Mouse (Mus musculus) stomach, postnatal 0 days (tissue): ENCODE results near the gene Acot6. TPM values are rescaled to one million over a fixed set of nuclear protein-coding genes. Genes with fewer than 3 reads are reported as not detected.

Experiments used
- ATAC-seq: fragments of 200-750 bp; cut with Nextera tagmentation; 2 replicates; pipeline ENCODE4 v1.8.0; 2017; ENCODE audit not compliant: low FRiP score, low TSS enrichment
- DNase-seq: peaks from one replicate; pipeline ENCODE4 v3.0.0-alpha.2; 2016; ENCODE audit warnings: low spot score
- H3K27ac ChIP-seq: fragments of 300-500 bp; sonication (generic); replicated peaks from 2 replicates; pipeline ENCODE4 v1.5.1; 2014; ENCODE audit warnings: mild to moderate bottlenecking, control low read depth
- H3K27me3 ChIP-seq: fragments of 300-500 bp; sonication (generic); 2 replicates; pipeline ENCODE4 v1.6.1; 2014; ENCODE audit warnings: low read length; ENCODE audit not compliant: control insufficient read depth, insufficient read depth
- H3K36me3 ChIP-seq: fragments of 300-500 bp; sonication (generic); 2 replicates; pipeline ENCODE4 v1.6.1; 2014; ENCODE audit warnings: low read length, mixed read lengths; ENCODE audit not compliant: control insufficient read depth, insufficient read depth
- H3K4me1 ChIP-seq: fragments of 300-500 bp; sonication (generic); replicated peaks from 2 replicates; pipeline ENCODE4 v1.6.1; 2014; ENCODE audit warnings: antibody characterized with exemption; ENCODE audit not compliant: control insufficient read depth, insufficient read depth
- H3K4me2 ChIP-seq: fragments of 300-500 bp; sonication (generic); replicated peaks from 2 replicates; pipeline ENCODE4 v1.6.1; 2014; ENCODE audit warnings: low read depth, mild to moderate bottlenecking, control low read depth, moderate library complexity
- H3K4me3 ChIP-seq: fragments of 300-500 bp; sonication (generic); 2 replicates; pipeline ENCODE4 v1.5.1; 2014; ENCODE audit warnings: low read depth, low read length, control low read depth
- H3K9ac ChIP-seq: fragments of 300-500 bp; sonication (generic); 2 replicates; pipeline ENCODE4 v1.6.1; 2014; ENCODE audit warnings: mild to moderate bottlenecking, low read length, control low read depth, mixed read lengths
- H3K9me3 ChIP-seq: fragments of 300-500 bp; sonication (generic); 2 replicates; pipeline ENCODE4 v1.6.1; 2016; ENCODE audit warnings: low read length; ENCODE audit not compliant: control insufficient read depth
- CTCF ChIP-seq: IDR thresholded peaks from 2 replicates; pipeline ENCODE4 v1.5.1; 2016; ENCODE audit warnings: antibody characterized with exemption, low read depth, mild to moderate bottlenecking, moderate library complexity
- EP300 ChIP-seq: optimal IDR thresholded peaks from 2 replicates; pipeline ENCODE3; 2016; ENCODE audit warnings: antibody characterized with exemption
- WGBS: fragments of 180-500 bp; shearing (Covaris S2); extraction: QIAGEN DNeasy Blood & Tissue Kit; methylation state at CpG from one replicate; pipeline ENCODE4 v1.1.7; 2014; 5-methylcytosine and 5-hydroxymethylcytosine counted together
- polyA plus RNA-seq: library from polyadenylated mRNA; unstranded; fragments of >200 nt; fragmentation: Nextera tagmentation; extraction: Ambion mirVana; gene quantifications from 2 replicates; pipeline ENCODE4 v1.2.1, GENCODE M21; 2015

Acot6 gene
- polyA plus RNA-seq, 1 experiment from 2014 or later = 1.3 TPM

DNA sequence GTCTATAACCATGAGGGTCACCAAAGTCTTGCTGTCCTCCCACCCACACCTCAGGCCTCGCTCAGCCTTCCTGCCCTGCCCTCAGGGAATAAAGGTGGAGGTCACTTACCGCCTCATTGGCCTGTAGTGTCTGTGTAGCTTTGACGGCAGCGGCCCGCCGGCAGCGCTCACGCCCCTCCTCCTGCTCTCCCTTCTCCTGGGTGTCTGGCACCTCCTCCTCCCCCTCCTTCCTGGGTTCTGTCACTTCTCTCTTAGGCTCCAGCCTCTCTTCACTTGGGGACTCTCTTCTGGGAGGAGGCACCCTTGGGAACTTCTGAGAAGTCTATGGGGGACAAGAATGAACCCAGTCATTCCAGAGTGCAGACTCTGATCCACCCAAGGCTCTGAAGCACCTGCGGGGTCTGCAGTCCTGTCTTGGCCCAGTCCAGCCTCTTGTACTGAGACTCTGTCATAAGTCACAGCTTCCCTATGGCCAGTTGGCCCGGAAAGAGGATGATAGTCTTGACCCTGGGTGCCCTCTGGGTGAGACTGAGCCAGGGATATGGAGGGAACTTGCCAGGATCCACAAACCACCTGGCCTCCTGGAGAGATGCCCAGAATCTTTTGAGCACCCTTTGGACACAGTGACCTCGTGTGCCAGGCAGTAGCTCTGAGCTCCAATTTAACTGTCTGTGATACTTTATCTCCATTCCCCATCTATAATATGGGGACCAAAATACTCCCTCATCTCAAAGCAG lies 54.5 kb downstream of the Acot6 start:
- 69% methylated on average over 11 of the region's 11 CpGs for WGBS
- Histone ChIP-seq H3K4me2 (no peak overlapping the region), H3K27ac (no peak overlapping the region), H3K36me3 (peaks cover 38% of the 10 kb centered on the region), H3K4me1 (no peaks in the 10 kb centered on the region; the same call in 1 of the 2 replicates), H3K9me3 (no peaks in the 10 kb centered on the region), H3K4me3 (no peak overlapping the region), H3K27me3 (no peaks in the 10 kb centered on the region), H3K9ac (no peak overlapping the region)
- DNase-seq = no peak
- TF ChIP-seq CTCF (no peak), EP300 (no peak)
- no peak for ATAC-seq

DNA sequence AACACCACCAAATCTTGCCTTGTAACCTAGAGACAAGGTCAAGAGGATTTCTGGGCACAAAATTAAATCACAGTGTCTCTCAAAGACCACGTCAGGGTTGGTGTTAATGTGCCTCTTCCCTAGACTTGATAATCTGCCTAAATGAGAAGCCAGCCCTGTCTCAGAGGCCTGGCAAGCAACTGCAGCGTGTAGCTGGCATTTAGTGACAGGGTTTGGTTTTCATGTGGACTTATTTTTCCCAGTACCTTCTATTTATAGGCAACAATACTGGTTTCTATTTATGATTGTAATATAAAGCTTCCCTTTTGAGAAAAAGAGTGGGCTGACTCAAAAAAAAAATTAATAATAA lies 55.0 kb downstream of the Acot6 start:
- no peak overlapping the region for H3K9ac ChIP-seq
- ATAC-seq (no peak), DNase-seq (no peak)
- no peaks in the 10 kb centered on the region for H3K27me3 ChIP-seq
- peaks cover 38% of the 10 kb centered on the region for H3K36me3 ChIP-seq
- H3K4me1 ChIP-seq = no peaks in the 10 kb centered on the region; the same call in 1 of the 2 replicates
- TF ChIP-seq CTCF = no peak
- no peak for TF ChIP-seq EP300
- no peak overlapping the region for H3K4me2 ChIP-seq
- no peak overlapping the region for H3K4me3 ChIP-seq
- no peak overlapping the region for H3K27ac ChIP-seq
- H3K9me3 ChIP-seq = no peaks in the 10 kb centered on the region
- WGBS = 85% methylated on average over 2 of the region's 2 CpGs

DNA sequence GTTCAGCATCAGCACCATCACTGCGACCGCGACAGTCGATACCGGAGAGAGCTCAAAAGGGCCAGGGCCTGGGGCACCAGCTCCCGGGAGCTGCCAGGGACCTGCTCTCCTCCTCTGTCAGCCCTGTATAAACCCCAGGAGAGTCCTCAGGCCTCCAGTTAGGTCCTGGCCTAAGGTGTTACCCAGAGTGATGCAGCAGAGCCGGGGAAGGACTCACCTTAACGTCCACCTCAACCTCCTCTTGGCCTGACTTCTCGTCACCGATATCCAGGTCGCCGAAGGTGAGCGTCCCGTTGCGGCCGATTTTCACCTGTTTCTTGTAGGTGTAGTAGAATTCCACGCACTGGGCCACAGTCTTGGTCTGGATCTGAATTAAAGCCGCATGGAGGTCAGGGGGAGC lies 55.8 kb downstream of the Acot6 start:
- DNase-seq (no peak), ATAC-seq (no peak)
- Histone ChIP-seq H3K27me3 (no peaks in the 10 kb centered on the region), H3K9me3 (no peaks in the 10 kb centered on the region), H3K4me1 (no peaks in the 10 kb centered on the region; the same call in 1 of the 2 replicates), H3K9ac (no peak overlapping the region), H3K36me3 (peaks cover 38% of the 10 kb centered on the region), H3K27ac (no peak overlapping the region), H3K4me3 (no peak overlapping the region), H3K4me2 (no peak overlapping the region)
- WGBS = 96% methylated on average over 18 of the region's 18 CpGs
- TF ChIP-seq CTCF (no peak), EP300 (no peak)

DNA sequence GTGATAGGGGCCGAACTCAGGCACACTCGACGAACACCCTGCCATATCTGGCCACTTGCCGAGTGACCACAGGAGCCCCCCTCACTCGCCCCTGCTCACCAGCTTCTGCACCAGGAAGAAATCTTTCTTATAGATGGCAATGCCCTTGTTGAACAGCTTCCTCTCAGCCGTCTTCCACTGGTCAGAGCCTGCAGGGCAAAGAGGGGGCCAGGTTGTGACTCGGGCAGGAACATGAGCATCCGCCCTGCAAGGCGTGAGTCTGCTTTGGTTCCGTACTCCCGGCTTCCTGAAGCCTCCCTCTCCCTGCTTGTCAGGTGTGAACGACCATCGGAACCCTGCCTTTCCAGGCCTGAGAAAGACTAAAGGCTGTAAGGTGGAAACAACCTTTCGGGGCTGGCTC lies 57.7 kb downstream of the Acot6 start:
- no peaks in the 10 kb centered on the region for H3K4me1 ChIP-seq
- H3K9me3 ChIP-seq = no peaks in the 10 kb centered on the region
- TF ChIP-seq CTCF (no peak), EP300 (no peak)
- no peak overlapping the region for H3K9ac ChIP-seq
- peaks cover 28% of the 10 kb centered on the region for H3K36me3 ChIP-seq
- no peak overlapping the region for H3K4me3 ChIP-seq
- no peak overlapping the region for H3K4me2 ChIP-seq
- 83% methylated on average over 14 of the region's 14 CpGs for WGBS
- DNase-seq (no peak), ATAC-seq (no peak)
- H3K27ac ChIP-seq = no peak overlapping the region
- H3K27me3 ChIP-seq = no peaks in the 10 kb centered on the region

DNA sequence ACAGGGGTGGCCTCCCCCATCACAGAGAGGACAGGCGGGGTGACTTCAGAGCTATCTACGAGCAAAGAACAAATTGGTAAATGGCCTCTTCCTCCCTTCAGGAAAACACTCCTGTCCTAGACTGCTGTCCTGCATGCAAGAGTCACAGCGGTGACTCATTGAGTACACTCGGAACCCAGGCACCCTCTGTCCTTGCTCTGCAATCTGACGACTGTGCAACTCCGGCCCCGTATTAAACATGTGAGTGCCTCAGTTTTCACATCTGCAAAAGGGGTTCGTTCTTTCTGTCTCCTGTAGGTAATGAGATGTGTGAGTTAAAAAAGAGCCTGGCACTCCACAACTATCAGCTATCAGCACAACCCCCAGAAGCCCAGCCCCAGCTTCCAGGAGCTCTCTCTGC lies 60.0 kb downstream of the Acot6 start:
- H3K27ac ChIP-seq = no peak overlapping the region
- H3K4me3 ChIP-seq = no peak overlapping the region
- no peak for TF ChIP-seq CTCF
- TF ChIP-seq EP300 = no peak
- H3K9me3 ChIP-seq = no peaks in the 10 kb centered on the region
- H3K36me3 ChIP-seq = peaks cover 25% of the 10 kb centered on the region
- H3K4me2 ChIP-seq = no peak overlapping the region
- no peaks in the 10 kb centered on the region for H3K4me1 ChIP-seq
- ATAC-seq (no peak), DNase-seq (no peak)
- WGBS = 89% methylated on average over 8 of the region's 8 CpGs
- H3K27me3 ChIP-seq = no peaks in the 10 kb centered on the region
- H3K9ac ChIP-seq = no peak overlapping the region

Other genes with a start within 250 kb of the Acot6 start
- 19.9 and 22.6 TPM in 2 replicates for gene Numb, start 178.7 kb upstream of the Acot6 start, polyA plus RNA-seq
- 6.9 and 9.9 TPM in 2 replicates for gene Riox1, start 150.0 kb upstream of the Acot6 start, polyA plus RNA-seq
- gene Heatr4, start 115.8 kb upstream of the Acot6 start, polyA plus RNA-seq = 0.06 TPM in 1 of 2 replicates, not detected in the other
- 45.6 and 47.2 TPM in 2 replicates for gene Acot2, start 112.8 kb upstream of the Acot6 start, polyA plus RNA-seq
- gene Acot1, start 91.2 kb upstream of the Acot6 start, polyA plus RNA-seq = 135 and 144 TPM in 2 replicates
- gene Acot4, start 62.3 kb upstream of the Acot6 start, polyA plus RNA-seq = 1.2 and 1.3 TPM in 2 replicates
- gene Gm49366, start 61.7 kb upstream of the Acot6 start, polyA plus RNA-seq = not detected in 2 replicates
- 0.30 and 0.53 TPM in 2 replicates for gene Acot3, start 48.5 kb upstream of the Acot6 start, polyA plus RNA-seq
- gene Acot5, start 31.3 kb upstream of the Acot6 start, polyA plus RNA-seq = 0.16 TPM in 2 replicates
- 1.2 and 1.7 TPM in 2 replicates for gene Dnal1, start 13.7 kb downstream of the Acot6 start, polyA plus RNA-seq
- gene Pnma1, start 47.8 kb downstream of the Acot6 start, polyA plus RNA-seq = 0.48 and 0.49 TPM in 2 replicates
- gene Elmsan1, start 118.2 kb downstream of the Acot6 start, polyA plus RNA-seq = 4.0 and 4.1 TPM in 2 replicates
- gene Ptgr2, start 184.6 kb downstream of the Acot6 start, polyA plus RNA-seq = 27.4 and 29.1 TPM in 2 replicates
- gene Zfp410, start 216.2 kb downstream of the Acot6 start, polyA plus RNA-seq = 32.3 and 32.4 TPM in 2 replicates